Mouse (Mus musculus) kidney, postnatal 0 days (tissue): ENCODE measurements around the gene Prcd. TPM values are rescaled to one million over a fixed set of nuclear protein-coding genes. Genes with fewer than 3 reads are reported as not detected.

ENCODE experiments used
- ATAC-seq: fragments of 200-750 bp; cut with Nextera tagmentation; replicated peaks from 2 replicates; pipeline ENCODE4 v1.8.0; 2017; ENCODE audit warnings: low read depth, moderate number of reproducible peaks, moderate TSS enrichment, moderate library complexity; ENCODE audit not compliant: low FRiP score
- DNase-seq: peaks from one replicate; pipeline ENCODE4 v3.0.0-alpha.2; 2016; ENCODE audit warnings: low spot score
- H3K27ac ChIP-seq: fragments of 300-500 bp; sonication (generic); 2 replicates; pipeline ENCODE4 v1.5.1; 2014; ENCODE audit warnings: mild to moderate bottlenecking
- H3K27me3 ChIP-seq: fragments of 300-500 bp; sonication (generic); 2 replicates; pipeline ENCODE4 v1.6.1; 2014; ENCODE audit warnings: low read length, mixed read lengths; ENCODE audit not compliant: insufficient read depth
- H3K36me3 ChIP-seq: fragments of 300-500 bp; sonication (generic); 2 replicates; pipeline ENCODE4 v1.6.1; 2014; ENCODE audit warnings: low read length, mixed read lengths; ENCODE audit not compliant: insufficient read depth
- H3K4me1 ChIP-seq: fragments of 300-500 bp; sonication (generic); replicated peaks from 2 replicates; pipeline ENCODE4 v1.6.1; 2014; ENCODE audit warnings: antibody characterized with exemption, low read length, mixed read lengths; ENCODE audit not compliant: insufficient read depth
- H3K4me2 ChIP-seq: fragments of 300-500 bp; sonication (generic); 2 replicates; pipeline ENCODE4 v1.6.1; 2014; ENCODE audit warnings: mild to moderate bottlenecking, low read length, moderate library complexity, mixed read lengths
- H3K4me3 ChIP-seq: fragments of 300-500 bp; sonication (generic); replicated peaks from 2 replicates; pipeline ENCODE4 v1.5.1; 2014; ENCODE audit warnings: low read depth, low read length
- H3K9ac ChIP-seq: fragments of 300-500 bp; sonication (generic); 2 replicates; pipeline ENCODE4 v1.6.1; 2014; ENCODE audit warnings: low read depth, low read length
- H3K9me3 ChIP-seq: fragments of 300-500 bp; sonication (generic); replicated peaks from 2 replicates; pipeline ENCODE4 v1.6.1; 2016; ENCODE audit warnings: low read length, inconsistent platforms, mixed read lengths
- CTCF ChIP-seq: IDR thresholded peaks from 2 replicates; pipeline ENCODE4 v1.5.1; 2016; ENCODE audit warnings: antibody characterized with exemption, low read depth, mild to moderate bottlenecking, moderate library complexity
- WGBS: fragments of 180-500 bp; shearing (Covaris S2); extraction: QIAGEN DNeasy Blood & Tissue Kit; methylation state at CpG from one replicate; pipeline ENCODE4 v1.1.7; 2014; 5-methylcytosine and 5-hydroxymethylcytosine counted together
- polyA plus RNA-seq: library from polyadenylated mRNA; unstranded; fragments of >200 nt; fragmentation: Nextera tagmentation; extraction: Ambion mirVana; gene quantifications from 2 replicates; pipeline ENCODE4 v1.2.1, GENCODE M21; 2015

The Prcd gene
- polyA plus RNA-seq, 1 experiment from 2014 or later: 1.3 TPM

DNA sequence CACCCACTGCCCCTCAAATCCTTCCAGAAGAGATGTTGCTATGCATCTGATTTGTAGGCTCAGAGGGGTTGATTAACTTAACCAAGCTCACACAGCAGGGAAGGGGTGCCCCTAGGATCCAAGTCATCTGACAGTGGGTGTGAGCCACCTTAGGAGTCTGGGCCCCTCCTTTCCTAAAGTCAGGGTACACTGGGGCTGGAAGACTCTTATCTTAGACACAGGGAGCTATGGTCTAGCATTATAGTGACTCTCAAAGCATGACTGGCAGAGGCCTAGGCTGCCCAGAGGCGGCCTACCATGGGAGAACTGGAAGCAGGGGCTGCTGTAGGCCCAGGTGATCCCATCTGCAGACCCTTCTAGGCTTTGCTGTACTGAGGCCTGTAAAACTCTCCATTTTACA, 40.8 kb upstream of the Prcd start:
- ATAC-seq (no peak), DNase-seq (no peak)
- no peak overlapping the region for H3K27ac ChIP-seq
- 95% methylated on average over 1 of the region's 1 CpGs for WGBS
- no peak overlapping the region for H3K4me3 ChIP-seq
- no peaks in the 10 kb centered on the region for H3K9me3 ChIP-seq
- H3K4me2 ChIP-seq: no peak overlapping the region
- H3K36me3 ChIP-seq: no peaks in the 10 kb centered on the region
- H3K4me1 ChIP-seq: peaks cover 13% of the 10 kb centered on the region
- no peak overlapping the region for H3K9ac ChIP-seq
- H3K27me3 ChIP-seq: no peaks in the 10 kb centered on the region
- TF ChIP-seq CTCF: no peak

- 87% methylated on average over 6 of the region's 6 CpGs for WGBS
- DNase-seq (no peak), ATAC-seq (no peak)
- H3K36me3 ChIP-seq: no peaks in the 10 kb centered on the region
- H3K27me3 ChIP-seq: no peaks in the 10 kb centered on the region
- H3K4me2 ChIP-seq: no peak overlapping the region
- TF ChIP-seq CTCF: no peak
- H3K27ac ChIP-seq: no peak overlapping the region
- peaks cover 13% of the 10 kb centered on the region for H3K4me1 ChIP-seq
- no peak overlapping the region for H3K9ac ChIP-seq
- H3K9me3 ChIP-seq: no peaks in the 10 kb centered on the region
- no peak overlapping the region for H3K4me3 ChIP-seq
Measured at GRCm38 (mm10) chr11:116613234-116613633, 40.1 kb upstream of the Prcd start.

GRCm38 (mm10) chr11:116615735-116616437, 37.4 kb upstream of the Prcd start:
- ATAC-seq: peak; percentile 51
- Histone ChIP-seq H3K4me1 (peaks cover 30% of the 10 kb centered on the region), H3K36me3 (no peaks in the 10 kb centered on the region), H3K9me3 (no peaks in the 10 kb centered on the region), H3K4me2 (0 out of 2 replicates have a peak overlapping the region, but pooled peaks have one; percentile 16), H3K9ac (no peak overlapping the region), H3K27me3 (no peaks in the 10 kb centered on the region), H3K4me3 (no peak overlapping the region), H3K27ac (peak overlapping the region; percentile 66)
- DNase-seq: peak; percentile 69
- TF ChIP-seq CTCF: peak; percentile 54; the same call in 1 of the 2 replicates
- WGBS: 35% methylated on average over 15 of the region's 15 CpGs

DNA sequence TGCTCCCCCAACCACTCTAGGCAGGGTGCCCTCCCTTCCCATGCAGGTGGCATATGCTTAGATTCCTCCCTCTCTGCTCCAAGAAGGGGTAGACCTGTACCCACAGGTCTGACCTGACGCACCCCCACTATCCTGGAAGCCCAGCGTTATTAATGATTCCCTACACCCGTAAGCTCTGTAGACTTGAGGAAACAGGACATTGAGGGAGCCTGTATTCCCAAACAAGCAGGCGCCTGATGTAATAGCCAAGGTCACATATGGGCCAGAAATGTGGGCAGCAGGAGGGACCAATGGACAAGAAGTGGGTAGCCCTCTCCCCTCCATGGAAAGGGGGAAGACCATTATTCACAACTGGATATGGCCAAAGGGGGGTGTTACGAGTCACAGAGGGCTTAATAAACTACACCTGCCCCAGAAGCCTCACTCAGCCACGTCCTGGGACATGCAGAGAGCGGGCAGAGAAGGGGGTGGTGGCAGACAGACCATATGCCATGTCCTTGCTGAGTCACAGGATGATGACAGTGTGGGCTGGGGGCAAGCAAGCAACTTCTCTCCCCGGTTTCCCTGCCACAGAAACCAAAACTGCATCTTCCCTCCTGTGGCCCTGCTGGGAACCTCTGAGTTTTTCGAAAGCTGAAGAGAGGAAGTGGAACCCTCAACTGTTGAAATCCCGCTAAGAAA, 36.8 kb upstream of the Prcd start:
- Histone ChIP-seq H3K9me3 (no peaks in the 10 kb centered on the region), H3K4me2 (0 out of 2 replicates have a peak overlapping the region, but pooled peaks have one; percentile 16), H3K27ac (peak overlapping the region; percentile 66), H3K27me3 (no peaks in the 10 kb centered on the region), H3K9ac (no peak overlapping the region), H3K4me3 (no peak overlapping the region), H3K36me3 (no peaks in the 10 kb centered on the region), H3K4me1 (peaks cover 37% of the 10 kb centered on the region)
- no peak for DNase-seq
- no peak; the same call in 1 of the 2 replicates for ATAC-seq
- TF ChIP-seq CTCF: no peak
- 69% methylated on average over 10 of the region's 10 CpGs for WGBS

GRCm38 (mm10) chr11:116617641-116618040, 35.7 kb upstream of the Prcd start:
- Histone ChIP-seq H3K27me3 (no peaks in the 10 kb centered on the region), H3K4me2 (no peak overlapping the region), H3K36me3 (no peaks in the 10 kb centered on the region), H3K9me3 (no peaks in the 10 kb centered on the region), H3K4me1 (peaks cover 48% of the 10 kb centered on the region), H3K9ac (no peak overlapping the region), H3K27ac (no peak overlapping the region), H3K4me3 (no peak overlapping the region)
- DNase-seq (no peak), ATAC-seq (no peak)
- TF ChIP-seq CTCF: no peak
- 82% methylated on average over 7 of the region's 7 CpGs for WGBS

DNA sequence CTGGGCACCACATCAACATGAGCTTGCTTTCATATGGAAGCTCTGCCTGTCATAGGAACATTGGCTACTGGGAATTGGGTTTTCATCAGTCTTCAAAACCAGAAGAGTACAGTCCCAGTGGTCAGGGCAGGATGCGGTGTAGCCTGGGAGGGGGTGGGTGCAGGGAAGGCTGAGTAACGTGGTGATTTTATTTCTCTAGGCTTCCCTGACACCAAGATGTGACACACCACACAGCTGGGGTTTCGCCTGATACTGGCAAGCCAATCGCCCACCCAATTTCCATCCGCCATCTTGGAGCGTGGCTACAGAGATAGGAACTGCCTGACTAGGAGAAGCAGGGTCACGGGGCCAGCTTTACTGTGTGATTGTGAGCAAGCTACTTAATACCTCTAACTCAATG, 34.7 kb upstream of the Prcd start:
- H3K4me1 ChIP-seq: peaks cover 54% of the 10 kb centered on the region

More for the DNA sequence above, 34.7 kb upstream of the Prcd start:
- H3K27ac ChIP-seq: no peak overlapping the region
- H3K4me3 ChIP-seq: no peak overlapping the region
- H3K9ac ChIP-seq: no peak overlapping the region
- DNase-seq (no peak), ATAC-seq (no peak)
- no peak for TF ChIP-seq CTCF
- WGBS: 92% methylated on average over 7 of the region's 7 CpGs
- no peaks in the 10 kb centered on the region for H3K9me3 ChIP-seq
- no peaks in the 10 kb centered on the region for H3K27me3 ChIP-seq
- no peaks in the 10 kb centered on the region for H3K36me3 ChIP-seq
- H3K4me2 ChIP-seq: no peak overlapping the region
